Mouse (Mus musculus) naive thymus-derived CD4-positive, alpha-beta T cell, adult 2 months (primary cell): Measurements from ENCODE around the gene Bmper.

Experiments used
- DNase-seq: peaks from one replicate; pipeline ENCODE4 v3.0.0-alpha.2; 2011; ENCODE audit warnings: low read depth

Bmper gene

DNA sequence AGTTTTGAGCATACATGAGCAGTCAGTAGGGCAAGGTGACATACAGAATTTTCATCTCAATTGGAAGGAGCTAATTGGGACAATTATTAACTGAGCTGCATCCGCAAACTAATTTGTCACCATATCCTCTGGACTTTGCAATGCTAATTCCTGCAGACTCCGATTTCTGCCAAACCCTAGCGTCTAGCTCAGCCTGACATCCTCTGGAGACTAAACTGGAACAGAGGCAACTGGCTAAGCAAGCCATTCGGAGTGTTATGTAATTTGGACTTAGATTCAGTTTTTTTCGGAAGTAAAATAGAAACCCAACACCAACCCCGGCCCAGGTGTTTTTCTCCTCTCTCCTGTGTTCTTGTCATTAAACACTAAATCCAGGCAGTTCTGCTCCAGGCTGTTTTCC is 213.9 kb downstream of the Bmper start:
- DNase-seq: no peak

DNA sequence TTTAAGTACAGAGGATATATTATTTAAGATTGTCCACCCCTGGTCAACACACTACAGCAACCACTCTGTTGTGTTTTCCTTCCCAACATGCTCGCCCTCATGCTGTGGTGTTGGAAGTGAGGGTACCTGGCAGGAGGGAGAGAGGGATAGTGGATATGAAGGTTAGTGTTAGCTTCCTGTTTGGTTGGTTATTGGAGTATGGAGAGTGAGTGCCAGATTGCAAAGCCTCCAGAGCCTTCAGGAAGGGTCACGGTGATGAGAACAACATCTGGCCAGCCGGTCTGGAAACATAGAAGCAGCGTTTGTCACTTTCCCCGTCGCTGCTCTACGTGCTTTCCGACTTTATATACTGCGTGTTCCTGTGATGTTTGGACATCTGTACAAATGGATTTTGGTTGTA is 215.8 kb downstream of the Bmper start:
- no peak for DNase-seq

- DNase-seq: no peak
Measured at GRCm38 (mm10) chr9:23442168-23442567, 219.3 kb downstream of the Bmper start.

DNA sequence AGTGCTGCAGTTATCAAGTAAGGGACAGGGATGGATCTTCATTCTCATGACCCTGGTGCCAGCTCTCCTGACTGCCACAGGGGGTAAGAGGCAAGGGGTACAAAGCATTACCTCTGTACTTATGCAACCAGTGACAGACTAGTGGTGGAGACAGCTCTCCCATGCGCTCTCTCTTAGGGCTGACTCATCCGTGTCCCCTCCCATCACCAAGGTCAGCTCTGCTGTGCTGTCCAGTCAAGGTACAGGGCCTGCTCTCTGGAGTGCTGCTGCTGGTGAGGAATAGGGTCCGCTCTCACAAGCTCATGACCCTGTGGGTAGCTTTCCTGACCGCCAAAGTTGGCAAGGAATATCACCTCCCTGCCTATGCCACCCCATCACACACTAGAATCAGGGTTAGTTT is 222.1 kb downstream of the Bmper start:
- no peak for DNase-seq

GRCm38 (mm10) chr9:23447271-23447961 is 224.5 kb downstream of the Bmper start:
- no peak for DNase-seq

DNA sequence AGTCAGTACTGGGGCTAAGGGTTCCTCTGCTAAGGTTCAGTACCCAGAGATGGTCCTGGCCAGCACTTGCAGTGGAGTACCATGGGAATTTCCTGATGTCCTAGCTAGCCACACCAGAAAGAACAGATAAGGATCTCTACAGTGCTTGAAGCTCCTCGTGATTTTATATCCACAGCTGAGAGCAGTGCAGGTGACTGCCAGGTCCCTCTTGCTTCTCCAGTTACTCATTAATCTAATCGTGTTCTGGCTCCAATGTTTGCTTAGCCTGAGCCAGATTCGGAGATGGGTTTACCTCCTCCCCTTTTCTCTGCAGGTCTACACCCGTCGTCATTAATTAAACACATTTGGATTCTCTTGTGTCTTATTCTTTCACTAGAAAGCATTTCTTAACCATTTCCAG is 230.4 kb downstream of the Bmper start:
- no peak for DNase-seq

- DNase-seq: no peak
Measured at GRCm38 (mm10) chr9:23457186-23457585, 234.3 kb downstream of the Bmper start.

GRCm38 (mm10) chr9:23460721-23461120 is 237.8 kb downstream of the Bmper start:
- no peak for DNase-seq

GRCm38 (mm10) chr9:23462949-23463608 is 240.2 kb downstream of the Bmper start:
- no peak for DNase-seq

DNA sequence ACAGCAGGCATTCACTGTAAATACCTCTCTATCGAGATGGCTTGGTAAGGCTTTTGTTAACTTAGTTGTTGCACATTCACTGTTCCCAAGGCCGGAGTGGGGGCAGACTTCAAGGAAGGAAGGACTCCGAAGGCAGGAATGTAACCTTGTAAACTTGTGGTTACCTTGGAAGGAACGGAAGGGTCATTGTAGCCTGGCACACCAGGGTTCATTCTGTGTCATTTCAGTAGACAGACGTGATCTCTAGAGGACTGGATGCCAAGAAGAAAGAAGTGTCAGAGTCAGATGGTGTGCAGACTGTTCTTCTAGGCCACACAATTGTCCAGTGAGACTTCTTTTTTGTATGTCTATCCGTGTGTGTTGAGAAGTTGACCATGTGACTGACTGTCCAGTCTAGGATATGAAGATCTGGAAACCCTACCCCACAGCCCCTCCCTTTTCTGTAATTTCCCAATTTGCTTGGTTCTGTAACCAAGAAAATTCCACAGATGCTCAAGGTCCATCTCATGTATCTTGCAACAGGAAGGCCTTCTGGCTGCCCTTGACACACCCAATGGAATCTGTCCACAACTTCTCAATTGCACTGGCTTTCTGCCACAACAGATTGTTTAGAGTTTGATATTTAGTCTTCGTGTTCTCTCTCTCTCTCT is 242.2 kb downstream of the Bmper start:
- no peak for DNase-seq

- DNase-seq: no peak
Measured at GRCm38 (mm10) chr9:23469886-23470285, 247.0 kb downstream of the Bmper start.

GRCm38 (mm10) chr9:23485851-23486250 is 263.0 kb downstream of the Bmper start:
- DNase-seq: no peak

DNA sequence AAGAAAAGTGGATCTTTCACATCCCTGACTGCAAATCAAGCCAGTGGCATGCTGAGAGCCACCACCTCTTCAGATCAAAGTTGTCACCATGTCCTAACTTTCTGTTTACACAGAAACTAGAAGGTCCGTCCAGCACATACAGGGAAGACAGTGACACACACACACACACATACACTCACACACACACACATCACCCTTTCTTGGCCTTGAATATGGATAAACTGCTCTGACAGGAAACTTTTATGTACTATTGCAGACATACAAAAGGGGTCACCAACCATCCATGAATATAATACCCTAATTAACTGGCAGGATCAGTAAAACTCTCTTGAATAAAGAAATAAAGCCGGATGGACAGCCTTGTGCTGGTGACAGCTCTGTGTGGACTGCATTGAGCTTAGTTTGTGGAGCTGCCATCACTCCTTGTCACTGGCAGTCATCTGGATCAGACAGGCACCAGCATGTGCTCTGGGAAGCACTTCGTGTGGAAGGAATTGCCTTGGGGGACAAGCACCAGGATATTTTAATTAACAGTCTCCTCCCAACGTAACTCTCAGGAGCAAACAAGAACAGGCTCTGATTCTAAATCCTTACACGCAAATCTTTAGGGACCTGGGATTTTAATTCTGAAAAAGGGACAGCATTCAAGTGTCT is 264.0 kb downstream of the Bmper start:
- no peak for DNase-seq

DNA sequence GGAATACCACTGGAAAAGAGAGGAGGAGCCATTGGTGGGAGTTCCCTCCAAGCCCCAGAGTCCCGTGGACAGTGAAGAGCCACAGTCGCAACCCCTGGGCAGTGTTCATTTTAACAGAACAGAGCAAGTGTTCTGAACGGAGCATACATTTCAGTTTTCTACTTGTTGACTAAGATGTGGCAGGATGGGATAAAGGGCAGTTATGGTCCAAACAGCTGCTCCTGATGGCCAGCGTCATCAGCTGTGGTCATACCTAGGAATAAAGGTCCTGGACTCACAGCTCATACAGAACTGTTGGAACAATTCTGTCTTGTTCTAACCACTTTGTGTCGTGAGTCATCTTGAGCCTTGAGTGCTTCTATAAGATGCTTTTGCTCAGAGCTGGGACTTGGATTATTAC is 265.4 kb downstream of the Bmper start:
- DNase-seq: no peak

DNA sequence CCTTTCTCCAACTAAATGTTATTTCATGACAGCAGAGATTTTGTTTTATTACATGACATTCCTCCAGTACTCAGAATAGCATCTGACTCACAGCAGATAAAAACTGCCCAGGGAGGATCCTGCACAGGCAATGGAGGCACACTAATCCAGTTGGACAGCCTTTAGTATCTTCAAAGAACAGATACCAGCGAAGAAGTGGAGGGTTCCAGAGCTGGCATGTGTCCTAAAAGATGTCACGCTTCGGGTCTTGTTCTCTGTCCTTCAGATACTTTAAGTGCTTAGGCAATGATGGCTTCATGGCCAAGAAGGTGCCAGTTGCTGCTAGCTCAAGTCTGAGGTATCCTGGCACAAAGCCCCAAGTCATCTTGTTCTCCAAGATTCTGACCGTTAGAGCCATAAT is 272.5 kb downstream of the Bmper start:
- no peak for DNase-seq

DNA sequence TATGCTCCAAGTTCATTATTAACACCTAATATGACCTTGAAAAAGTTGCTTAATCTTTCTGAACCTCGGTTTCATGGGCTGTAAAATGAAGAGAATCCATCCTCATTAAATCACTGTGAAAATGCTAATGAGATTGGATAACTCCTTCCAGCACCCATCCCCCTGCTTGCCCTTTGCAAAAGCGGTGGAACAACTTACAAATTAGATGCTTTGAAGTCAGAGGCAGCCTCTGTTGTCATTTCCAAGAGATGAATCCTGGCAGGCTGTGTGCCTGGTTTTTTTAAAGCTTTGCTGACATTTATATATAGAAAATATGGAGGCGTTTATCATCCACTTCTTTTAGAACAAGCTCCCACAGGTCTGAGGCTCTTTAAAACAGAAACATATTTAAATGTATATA is 274.8 kb downstream of the Bmper start:
- DNase-seq: no peak

- DNase-seq: no peak
Measured at GRCm38 (mm10) chr9:23533870-23534269, 311.0 kb downstream of the Bmper start.
